Mouse (Mus musculus) liver, embryonic 14.5 days (tissue): ENCODE results near the gene Cntn5.

ENCODE experiments used
- CTCF ChIP-seq: IDR thresholded peaks from 2 replicates; pipeline ENCODE4 v1.5.1; 2016; ENCODE audit warnings: antibody characterized with exemption, low read depth, control low read depth
- EP300 ChIP-seq: IDR thresholded peaks from 2 replicates; pipeline ENCODE4 v1.6.1; 2016; ENCODE audit warnings: antibody characterized with exemption, low read depth

DNA sequence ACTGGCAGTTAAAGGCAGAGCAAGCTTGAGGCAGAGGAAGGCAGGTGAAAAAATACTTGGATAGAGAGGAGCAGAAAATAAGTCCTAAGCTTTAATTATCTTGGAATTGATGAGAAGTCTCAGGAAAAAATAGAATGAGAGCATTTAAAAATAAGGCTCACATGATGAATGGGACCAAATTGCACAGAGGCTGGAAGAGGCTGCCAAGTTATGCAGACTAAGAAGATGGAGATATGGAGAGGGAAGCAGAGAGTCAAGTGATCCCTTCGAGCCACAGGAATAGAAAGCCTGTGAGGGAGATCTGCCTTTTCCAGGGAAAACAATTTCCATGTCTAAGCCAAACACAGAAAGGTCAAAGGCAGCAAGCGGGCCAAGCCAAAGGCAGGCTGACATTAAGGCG lies 446.7 kb downstream of the Cntn5 start:
- no peak for TF ChIP-seq CTCF
- no peak for TF ChIP-seq EP300
